Mouse (Mus musculus) embryonic fibroblast, embryonic 13.5 days (primary cell): ENCODE measurements around the gene Vmn1r158. TPM values are rescaled to one million over a fixed set of nuclear protein-coding genes. Genes with fewer than 3 reads are reported as not detected.
"Not testable (repeated sequence)": the region's sequence is repeated elsewhere in the genome, so short reads cannot be mapped to it uniquely, and the experiment has no call there.

Experiments used
- H3K27ac ChIP-seq: 2 replicates; pipeline ENCODE4 v1.5.1; 2012; ENCODE audit warnings: low read length, control low read depth, inconsistent platforms; ENCODE audit not compliant: insufficient read depth
- H3K4me1 ChIP-seq: 2 replicates; pipeline ENCODE4 v1.6.1; 2011; ENCODE audit warnings: low read length; ENCODE audit not compliant: control insufficient read depth, insufficient read depth
- H3K4me3 ChIP-seq: 2 replicates; pipeline ENCODE4 v1.5.1; 2011; ENCODE audit warnings: mild to moderate bottlenecking, control low read depth, low read length; ENCODE audit not compliant: insufficient read depth
- polyA plus RNA-seq: library from polyadenylated mRNA; stranded (reverse); fragments of >200 nt; gene quantifications from 2 replicates; pipeline ENCODE4 v1.2.4, GENCODE M21; 2011; ENCODE audit warnings: low read depth; ENCODE audit not compliant: missing spikeins, insufficient read length

The Vmn1r158 gene
- polyA plus RNA-seq = not detected in 2 replicates

DNA sequence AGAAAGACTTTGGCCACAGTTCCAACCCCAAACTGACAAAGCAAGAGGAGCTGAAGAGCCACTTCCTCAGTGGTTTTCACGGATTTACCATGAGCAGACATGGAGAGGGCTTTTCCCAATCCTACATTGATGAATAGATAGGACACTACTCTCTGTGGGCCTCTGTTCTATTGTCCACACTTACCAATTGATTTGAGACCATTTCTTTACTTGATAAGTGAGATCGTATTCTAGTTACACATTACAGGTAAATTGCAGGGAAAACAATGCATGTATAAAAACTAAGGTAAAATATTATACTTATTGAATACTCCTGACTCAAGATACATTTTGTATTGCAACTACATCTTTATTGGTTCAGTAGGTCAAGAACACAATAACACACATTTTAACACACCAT lies at the start of gene Vmn1r158:
TSS of gene Vmn1r158 (minus strand) at position 101 of the 400 bp plus-strand sequence.
- not testable (repeated sequence) for H3K4me1 ChIP-seq, H3K27ac ChIP-seq, H3K4me3 ChIP-seq

DNA sequence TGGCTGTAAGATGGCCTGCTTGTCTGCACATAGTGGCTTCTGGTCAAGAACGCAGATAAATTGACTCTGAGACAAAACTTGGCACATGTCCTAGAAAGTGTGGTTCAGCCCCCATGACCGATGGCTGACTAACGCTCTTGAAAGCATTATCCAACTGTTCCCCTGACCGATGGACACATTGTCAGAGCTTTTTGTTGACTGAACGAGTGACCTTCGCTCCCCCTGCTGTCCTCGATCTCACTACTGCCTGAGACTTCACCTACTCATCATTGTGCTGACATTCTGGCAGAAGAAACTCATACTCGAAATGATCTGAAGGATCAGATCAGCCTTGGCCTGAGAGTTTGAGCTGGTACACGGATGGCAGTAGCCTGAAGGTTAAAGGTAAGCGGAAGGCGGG lies 14.6 kb downstream of the Vmn1r158 start:
- H3K4me1 ChIP-seq, H3K4me3 ChIP-seq, H3K27ac ChIP-seq: not testable (repeated sequence)

DNA sequence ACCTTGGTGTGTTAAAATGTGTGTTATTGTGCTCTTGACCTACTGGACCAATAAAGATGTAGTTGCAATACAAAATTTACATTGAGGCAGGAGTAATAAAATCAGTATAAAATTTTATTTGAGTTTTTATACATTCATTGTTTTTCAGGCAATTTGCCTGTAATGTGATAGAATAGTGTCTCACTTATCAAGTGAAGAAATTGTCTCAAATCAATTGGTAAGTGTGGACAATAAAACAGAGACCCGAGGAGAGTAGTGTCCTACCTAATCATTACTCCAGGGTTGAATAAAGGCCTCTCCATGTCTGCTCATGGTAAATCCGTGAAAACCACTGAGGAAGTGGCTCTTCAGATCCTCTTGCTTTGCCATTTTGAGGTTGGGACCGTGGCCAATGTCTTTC lies 29.2 kb downstream of the Vmn1r158 start, which contains the start of gene Vmn1r157:
TSS of gene Vmn1r157 (plus strand) at position 301 of the 400 bp plus-strand sequence.
- not testable (repeated sequence) for H3K4me3 ChIP-seq, H3K27ac ChIP-seq, H3K4me1 ChIP-seq

Other genes starting within 250 kb of the Vmn1r158 start
- gene Gm4201, start 225.4 kb downstream of the Vmn1r158 start, polyA plus RNA-seq = not detected in 2 replicates
- gene Gm4565, start 202.7 kb downstream of the Vmn1r158 start, polyA plus RNA-seq = not detected in 2 replicates
- not detected in 2 replicates for gene Vmn1r155, start 132.8 kb downstream of the Vmn1r158 start, polyA plus RNA-seq
- gene Gm8693, start 98.5 kb downstream of the Vmn1r158 start, polyA plus RNA-seq = not detected in 2 replicates
- not detected in 2 replicates for gene Gm4567, start 71.1 kb downstream of the Vmn1r158 start, polyA plus RNA-seq
- not detected in 2 replicates for gene Vmn1r157, start 29.1 kb downstream of the Vmn1r158 start, polyA plus RNA-seq
- gene Vmn1r159, start 52.8 kb upstream of the Vmn1r158 start, polyA plus RNA-seq = not detected in 2 replicates
- not detected in 2 replicates for gene Vmn1r160, start 80.4 kb upstream of the Vmn1r158 start, polyA plus RNA-seq
- not detected in 2 replicates for gene Gm4214, start 193.9 kb upstream of the Vmn1r158 start, polyA plus RNA-seq
- gene Gm4216, start 229.1 kb upstream of the Vmn1r158 start, polyA plus RNA-seq = not detected in 2 replicates